Mouse (Mus musculus) induced T-regulatory cell, adult 2 months (primary cell): ENCODE results near the gene Tmem121b.

Experiments
- DNase-seq: peaks from one replicate; pipeline ENCODE4 v3.0.0-alpha.2; 2012; ENCODE audit warnings: low read depth

The Tmem121b gene

GRCm38 (mm10) chr6:120492499-120493373, 871 bp downstream of the Tmem121b start:
- peak; percentile 60 for DNase-seq

GRCm38 (mm10) chr6:120491862-120492498, 1.6 kb downstream of the Tmem121b start:
- DNase-seq, result peak; percentile 9

- peak; percentile 12 for DNase-seq
Measured at GRCm38 (mm10) chr6:120491064-120491463, 2.5 kb downstream of the Tmem121b start.

- peak; percentile 29 for DNase-seq
Measured at GRCm38 (mm10) chr6:120489461-120489860, 4.1 kb downstream of the Tmem121b start.

- peak; percentile 62 for DNase-seq
Measured at GRCm38 (mm10) chr6:120488647-120489046, 5.0 kb downstream of the Tmem121b start.

- peak; percentile 73 for DNase-seq
Measured at GRCm38 (mm10) chr6:120486051-120486510, 7.5 kb downstream of the Tmem121b start.

GRCm38 (mm10) chr6:120485038-120485437, 8.6 kb downstream of the Tmem121b start:
- peak; percentile 25 for DNase-seq

GRCm38 (mm10) chr6:120483211-120483626, 10.4 kb downstream of the Tmem121b start:
- peak; percentile 79 for DNase-seq

GRCm38 (mm10) chr6:120482756-120483155, 10.9 kb downstream of the Tmem121b start:
- no peak for DNase-seq

GRCm38 (mm10) chr6:120482021-120482420, 11.6 kb downstream of the Tmem121b start:
- DNase-seq, result no peak

- DNase-seq, result peak; percentile 65
Measured at GRCm38 (mm10) chr6:120481538-120481937, 12.1 kb downstream of the Tmem121b start.

GRCm38 (mm10) chr6:120480361-120480760, 13.2 kb downstream of the Tmem121b start:
- no peak for DNase-seq

- DNase-seq, result no peak
Measured at GRCm38 (mm10) chr6:120479302-120479701, 14.3 kb downstream of the Tmem121b start.

GRCm38 (mm10) chr6:120475288-120475687, 18.3 kb downstream of the Tmem121b start:
- DNase-seq, result no peak

- DNase-seq, result no peak
Measured at GRCm38 (mm10) chr6:120473427-120473826, 20.2 kb downstream of the Tmem121b start.

- DNase-seq, result no peak
Measured at GRCm38 (mm10) chr6:120472455-120473140, 21.0 kb downstream of the Tmem121b start.

GRCm38 (mm10) chr6:120471991-120472441, 21.6 kb downstream of the Tmem121b start:
- peak; percentile 24 for DNase-seq

GRCm38 (mm10) chr6:120470666-120471065, 22.9 kb downstream of the Tmem121b start:
- DNase-seq, result peak; percentile 61

- peak; percentile 56 for DNase-seq
Measured at GRCm38 (mm10) chr6:120469770-120470169, 23.8 kb downstream of the Tmem121b start.

- DNase-seq, result peak; percentile 52
Measured at GRCm38 (mm10) chr6:120469268-120469667, 24.3 kb downstream of the Tmem121b start.

GRCm38 (mm10) chr6:120468259-120468658, 25.3 kb downstream of the Tmem121b start:
- DNase-seq, result peak; percentile 24

GRCm38 (mm10) chr6:120466609-120467329, 26.8 kb downstream of the Tmem121b start:
- peak; percentile 86 for DNase-seq
